Mouse (Mus musculus): ENCODE data around the gene Dzip3.

Gene Dzip3

GRCm38 (mm10) chr16:48993559-48994342, at the start of gene Dzip3, which contains the start of gene Cip2a:
TSS of gene Dzip3 (minus strand) at chr16:48994165.
TSS of gene Cip2a (plus strand) at chr16:48994185.
- DNase-seq (ENCODE audit: low spot score), result peak; percentile 96

GRCm38 (mm10) chr16:49040554-49041221, 46.7 kb upstream of the Dzip3 start:
- no peak for DNase-seq (ENCODE audit: low spot score)

GRCm38 (mm10) chr16:49037771-49038170, 43.8 kb upstream of the Dzip3 start:
- no peak for DNase-seq (ENCODE audit: low spot score)

DNA sequence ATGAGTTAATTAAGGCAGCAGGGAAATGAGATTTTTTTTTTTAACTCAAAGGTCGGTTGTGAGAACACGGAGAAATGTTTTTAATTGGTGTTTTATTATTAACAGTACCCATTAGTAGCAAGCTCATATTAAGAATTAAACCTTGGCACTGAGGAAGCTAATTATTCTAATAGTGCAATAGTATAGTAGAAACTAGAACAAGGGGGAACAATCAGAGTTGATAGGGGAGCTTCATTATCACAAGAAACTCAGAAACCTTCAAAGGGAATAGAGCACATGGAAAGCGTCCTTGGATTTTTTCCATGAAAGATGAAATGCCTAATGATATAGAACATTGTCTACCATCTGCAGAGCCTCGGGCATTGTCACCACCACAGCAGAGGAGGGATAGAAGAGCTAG, 41.9 kb upstream of the Dzip3 start:
- no peak for DNase-seq (ENCODE audit: low spot score)

DNA sequence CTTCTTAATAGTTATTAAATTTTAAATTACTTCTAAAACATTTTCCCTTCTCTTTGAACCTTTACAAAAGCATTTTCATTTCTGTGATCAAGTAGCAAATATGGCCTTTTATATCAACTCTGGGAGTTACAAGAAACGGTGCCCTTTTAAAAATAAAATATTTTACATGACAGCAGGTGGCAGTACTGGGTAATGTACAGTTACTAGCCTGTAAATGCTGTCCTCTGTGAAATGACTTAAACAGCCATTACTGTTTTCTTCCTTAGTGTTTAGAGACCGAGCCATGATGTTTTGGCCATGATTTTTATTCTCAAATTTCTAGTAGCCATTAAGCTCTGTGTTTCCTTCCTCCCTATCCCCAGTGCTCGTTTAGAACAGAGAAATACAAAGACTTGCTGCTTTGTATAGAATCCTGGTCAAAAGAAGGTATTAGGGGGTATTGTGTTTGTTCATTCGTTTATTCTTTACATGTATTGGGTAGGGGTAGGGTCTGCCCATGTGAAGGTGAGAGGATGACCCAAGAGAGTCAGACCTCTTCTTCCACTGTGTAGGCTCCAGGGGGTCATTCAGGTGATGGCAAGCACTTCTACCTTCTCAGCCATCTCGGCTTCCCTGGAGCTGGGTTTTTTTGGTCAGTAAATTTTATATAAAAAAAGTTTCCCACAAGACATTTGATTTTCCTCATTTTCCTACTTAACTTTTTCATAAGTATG, 22.8 kb upstream of the Dzip3 start:
- no peak for DNase-seq (ENCODE audit: low spot score)

DNA sequence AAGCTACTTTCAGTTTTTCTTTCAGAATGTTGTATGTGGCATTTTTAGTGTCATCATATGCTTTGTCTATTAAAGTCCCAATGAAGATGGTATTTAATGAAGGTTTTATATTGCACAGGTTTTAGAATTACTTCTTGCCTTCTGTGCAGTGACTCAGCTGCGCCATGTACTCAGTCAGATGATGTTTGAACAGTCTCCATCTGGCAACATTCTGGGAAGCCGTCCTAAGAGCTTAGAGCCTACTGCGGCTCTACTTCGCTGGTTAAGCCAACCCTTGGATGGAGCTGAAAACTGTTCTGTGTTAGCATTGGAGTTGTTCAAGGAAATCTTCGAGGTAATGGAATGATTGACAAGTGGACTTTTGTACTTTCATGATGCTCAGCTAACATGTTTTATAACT, 10.2 kb upstream of the Dzip3 start:
- no peak for DNase-seq (ENCODE audit: low spot score)

GRCm38 (mm10) chr16:48994343-48994693, 353 bp upstream of the Dzip3 start:
- DNase-seq (ENCODE audit: low spot score), result no peak

GRCm38 (mm10) chr16:48993231-48993558, 770 bp downstream of the Dzip3 start:
- DNase-seq (ENCODE audit: low spot score), result no peak

GRCm38 (mm10) chr16:48992437-48993230, 1.3 kb downstream of the Dzip3 start:
- no peak for DNase-seq (ENCODE audit: low spot score)

- DNase-seq (ENCODE audit: low spot score), result no peak
These were observed 4.3 kb downstream of the Dzip3 start for GRCm38 (mm10) chr16:48989700-48990099.

- DNase-seq (ENCODE audit: low spot score), result no peak
These were observed 8.8 kb downstream of the Dzip3 start for GRCm38 (mm10) chr16:48985034-48985627.

DNA sequence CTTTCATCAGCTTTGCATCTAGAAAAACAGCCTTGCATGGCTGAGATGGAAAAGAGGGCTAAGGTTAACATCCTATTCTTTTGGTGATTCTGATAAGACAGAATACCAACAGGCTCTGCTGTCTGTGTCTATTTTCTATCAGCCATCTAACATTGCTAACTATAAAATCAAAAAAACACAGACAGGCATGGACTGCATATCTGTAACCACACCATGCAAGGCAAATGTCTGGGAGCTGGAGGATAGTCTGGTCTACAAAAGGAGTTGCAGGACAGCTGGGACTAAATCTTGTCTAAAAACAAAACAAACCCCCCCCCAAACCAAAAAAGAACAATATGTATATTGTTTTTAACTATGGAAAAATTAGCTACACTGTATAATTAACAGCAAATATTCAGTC, 14.0 kb downstream of the Dzip3 start:
- no peak for DNase-seq (ENCODE audit: low spot score)

DNA sequence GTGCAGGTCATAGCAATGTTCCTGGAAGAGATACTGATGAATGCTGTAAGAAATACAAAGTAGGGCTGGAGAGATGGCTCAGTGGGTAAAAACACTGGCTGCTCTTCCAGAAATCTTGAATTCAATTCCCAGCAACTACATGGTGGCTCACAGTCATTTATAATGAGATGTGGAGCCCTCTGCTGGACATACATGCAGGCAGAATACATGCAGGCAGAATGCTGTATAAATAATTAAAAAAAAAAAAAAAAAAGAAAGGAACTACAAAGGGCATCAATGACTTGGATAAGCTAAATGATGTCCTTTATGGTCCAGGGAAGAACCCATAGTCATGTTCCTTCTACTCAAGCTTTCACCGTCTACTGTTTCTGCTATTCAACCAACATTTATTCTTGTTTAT, 20.4 kb downstream of the Dzip3 start:
- DNase-seq (ENCODE audit: low spot score), result no peak

GRCm38 (mm10) chr16:48972996-48973395, 21.0 kb downstream of the Dzip3 start:
- no peak for DNase-seq (ENCODE audit: low spot score)

DNA sequence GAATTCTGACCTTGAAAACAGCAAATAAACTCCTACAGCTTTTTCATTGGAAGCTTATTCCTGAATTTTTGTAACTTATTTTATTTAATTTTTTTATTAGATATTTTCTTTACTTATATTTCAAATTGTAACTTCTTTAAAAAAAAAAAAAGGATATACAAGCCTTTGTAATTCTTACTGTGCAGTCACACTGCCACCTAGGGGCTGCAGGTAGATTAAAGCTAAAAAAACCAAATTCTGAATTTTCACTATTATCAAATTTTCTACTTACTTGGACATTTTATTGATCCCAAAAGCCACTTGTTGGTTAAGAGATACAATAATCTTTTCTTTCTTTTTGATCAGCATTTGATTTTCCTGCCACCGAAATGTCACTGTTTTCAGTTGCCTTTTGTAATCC, 52.2 kb downstream of the Dzip3 start:
- no peak for DNase-seq (ENCODE audit: low spot score)

DNA sequence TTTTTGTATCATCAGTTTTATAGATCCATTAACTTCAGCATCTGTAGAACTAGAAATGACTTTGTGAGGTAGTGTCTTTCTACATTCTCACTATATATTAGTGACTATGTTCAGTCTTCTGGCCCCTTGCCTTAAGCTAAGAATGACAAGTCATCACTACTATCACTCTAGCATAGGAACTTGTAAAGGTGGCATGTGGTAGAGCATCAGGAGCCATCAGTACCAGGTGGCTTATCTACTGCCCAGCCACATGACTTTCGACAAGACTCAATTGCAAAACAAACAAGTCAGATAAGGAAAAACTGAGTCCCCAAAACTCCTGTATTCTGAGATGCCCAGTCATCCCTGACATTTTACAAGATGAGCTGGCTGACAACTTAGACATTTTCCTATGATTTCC, 70.2 kb downstream of the Dzip3 start:
- no peak for DNase-seq (ENCODE audit: low spot score)

- DNase-seq (ENCODE audit: low spot score), result no peak
These were observed 80.8 kb downstream of the Dzip3 start for GRCm38 (mm10) chr16:48913206-48913605.

GRCm38 (mm10) chr16:48911184-48911583, 82.8 kb downstream of the Dzip3 start:
- no peak for DNase-seq (ENCODE audit: low spot score)

DNA sequence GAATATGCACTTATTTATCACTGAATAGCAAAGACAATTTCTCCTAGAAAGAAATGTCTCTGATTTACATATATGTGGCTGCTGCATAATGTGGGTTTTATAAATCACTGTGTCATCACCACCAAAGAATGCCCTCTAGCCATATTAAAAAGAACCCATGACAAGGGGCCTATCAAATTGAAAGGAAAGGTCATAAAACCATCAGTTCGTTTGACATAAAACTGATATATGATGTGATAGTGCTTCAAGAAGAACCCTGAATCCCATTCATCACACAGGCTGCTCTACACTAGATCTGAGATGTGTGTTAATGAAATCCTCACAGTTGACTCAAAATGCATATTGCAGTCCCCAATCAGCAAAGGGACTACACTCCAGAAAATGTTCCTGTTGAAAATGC, 94.1 kb downstream of the Dzip3 start:
- DNase-seq (ENCODE audit: low spot score), result no peak

DNA sequence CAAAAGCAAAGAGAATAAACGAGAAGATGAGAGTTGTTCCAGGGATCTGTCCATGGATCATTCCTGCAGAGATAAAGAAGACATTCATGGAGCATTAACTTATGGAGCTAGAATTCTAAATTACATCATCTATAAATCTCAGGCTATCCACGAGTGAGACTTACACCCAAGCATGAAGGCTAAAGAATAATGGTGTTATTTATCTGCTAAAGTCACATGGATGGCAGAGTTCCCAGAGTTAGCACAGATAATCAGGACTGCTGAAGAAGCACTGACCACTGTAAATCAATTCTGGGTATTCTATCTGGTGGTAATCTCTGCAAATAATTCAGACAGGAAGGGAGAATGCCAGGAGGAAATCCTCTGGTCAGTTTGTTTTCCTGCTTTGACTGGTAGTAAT, 103.2 kb downstream of the Dzip3 start:
- no peak for DNase-seq (ENCODE audit: low spot score)

Data from testis, postnatal 14 days (tissue).